Mouse (Mus musculus) spleen, postnatal 14 days (tissue): ENCODE results near the gene Rspo4.

Experiments used
- DNase-seq, 2 experiments: peaks; one replicate each; pipeline ENCODE4 v3.0.0; 2021 to 2022; ENCODE audit warnings: low spot score in 2 of 2

Rspo4 gene

GRCm38 (mm10) chr2:151910919-151911500, 68.3 kb downstream of the Rspo4 start, which contains the start of gene Angpt4:
Gene Angpt4 (plus strand): TSS chr2:151911210.
- DNase-seq: no peak

GRCm38 (mm10) chr2:151911751-151912150, 69.0 kb downstream of the Rspo4 start:
- no peak for DNase-seq

- DNase-seq: no peak
Observed at GRCm38 (mm10) chr2:151914120-151914519, 71.4 kb downstream of the Rspo4 start.

- no peak for DNase-seq
Observed at GRCm38 (mm10) chr2:151915111-151915510, 72.4 kb downstream of the Rspo4 start.

- no peak for DNase-seq
Observed at GRCm38 (mm10) chr2:151916061-151916831, 73.5 kb downstream of the Rspo4 start.

- no peak for DNase-seq
Observed at GRCm38 (mm10) chr2:151919140-151919539, 76.4 kb downstream of the Rspo4 start.

GRCm38 (mm10) chr2:151921068-151921467, 78.3 kb downstream of the Rspo4 start:
- DNase-seq: no peak

GRCm38 (mm10) chr2:151921596-151921995, 78.9 kb downstream of the Rspo4 start:
- no peak for DNase-seq
